Mouse (Mus musculus) MEL (cell line): Measurements from ENCODE around the gene Churc1.

ENCODE experiments used
- CTCF ChIP-seq, 3 experiments: IDR thresholded peaks in 2 of 3; conservative IDR thresholded peaks in 1 of 3; 2 replicates each; pipeline ENCODE4 v1.5.1; 2011 to 2012; ENCODE audit warnings: low read length in 3 of 3, low read depth in 2 of 3, mild to moderate bottlenecking in 2 of 3, improper control_type of control experiment in 1 of 3, inconsistent platforms in 1 of 3, mixed read lengths in 1 of 3, moderate library complexity in 1 of 3; ENCODE audit not compliant: control insufficient read depth in 1 of 3, insufficient read depth in 1 of 3, poor library complexity in 1 of 3, severe bottlenecking in 1 of 3
- ELF1 ChIP-seq: IDR thresholded peaks from 2 replicates; pipeline ENCODE4 v1.6.1; 2014; ENCODE audit warnings: low read depth, mild to moderate bottlenecking, inconsistent platforms, low read length, improper control_type of control experiment, moderate library complexity
- EP300 ChIP-seq, 2 experiments: IDR thresholded peaks; 2 replicates each; pipeline ENCODE4 v1.6.1; 2011; ENCODE audit warnings: improper control_type of control experiment in 2 of 2, low read length in 2 of 2, low read depth in 1 of 2, mild to moderate bottlenecking in 1 of 2
- ETS1 ChIP-seq: IDR thresholded peaks from 2 replicates; pipeline ENCODE4 v1.6.1; 2012; ENCODE audit warnings: low read depth, mild to moderate bottlenecking, inconsistent platforms, low read length, improper control_type of control experiment, moderate library complexity
- GATA1 ChIP-seq: IDR thresholded peaks from 2 replicates; pipeline ENCODE4 v1.6.1; 2011; ENCODE audit warnings: low read depth, low read length, improper control_type of control experiment
- JUND ChIP-seq: IDR thresholded peaks from 2 replicates; pipeline ENCODE4 v1.6.1; 2011; ENCODE audit warnings: low read depth, mild to moderate bottlenecking, improper control_type of control experiment, low read length
- MAFK ChIP-seq: IDR thresholded peaks from 2 replicates; pipeline ENCODE4 v1.6.1; 2011; ENCODE audit warnings: low read depth, mild to moderate bottlenecking, low read length, improper control_type of control experiment, borderline replicate concordance
- POLR2A ChIP-seq, 2 experiments: IDR thresholded peaks; 2 replicates each; pipeline ENCODE4 v1.6.1; 2011 to 2012; ENCODE audit warnings: low read length in 2 of 2, mild to moderate bottlenecking in 2 of 2, control low read depth in 1 of 2, improper control_type of control experiment in 1 of 2, low read depth in 1 of 2, moderate library complexity in 1 of 2; ENCODE audit not compliant: control insufficient read depth in 1 of 2, insufficient read depth in 1 of 2, poor library complexity in 1 of 2
- POLR2AphosphoS5 ChIP-seq: IDR thresholded peaks from 2 replicates; pipeline ENCODE4 v1.6.1; 2012; ENCODE audit warnings: low read depth, borderline replicate concordance, mild to moderate bottlenecking, inconsistent platforms, low read length, moderate library complexity, mixed read lengths
- TAL1 ChIP-seq: IDR thresholded peaks from 2 replicates; pipeline ENCODE4 v1.6.1; 2012; ENCODE audit warnings: mild to moderate bottlenecking, inconsistent platforms, low read length, moderate library complexity, mixed read lengths
- TCF12 ChIP-seq: IDR thresholded peaks from 2 replicates; pipeline ENCODE4 v1.6.1; 2014; ENCODE audit warnings: low read depth, mild to moderate bottlenecking, inconsistent platforms, low read length, improper control_type of control experiment, moderate library complexity
- UBTF ChIP-seq: IDR thresholded peaks from 2 replicates; pipeline ENCODE4 v1.6.1; 2012; ENCODE audit warnings: low read depth, mild to moderate bottlenecking, inconsistent platforms, low read length, improper control_type of control experiment, moderate library complexity, borderline replicate concordance; ENCODE audit not compliant: insufficient read depth
- ZC3H11A ChIP-seq: IDR thresholded peaks from 2 replicates; pipeline ENCODE4 v1.6.1; 2012; ENCODE audit warnings: low read depth, mild to moderate bottlenecking, inconsistent platforms, low read length, improper control_type of control experiment

DNA sequence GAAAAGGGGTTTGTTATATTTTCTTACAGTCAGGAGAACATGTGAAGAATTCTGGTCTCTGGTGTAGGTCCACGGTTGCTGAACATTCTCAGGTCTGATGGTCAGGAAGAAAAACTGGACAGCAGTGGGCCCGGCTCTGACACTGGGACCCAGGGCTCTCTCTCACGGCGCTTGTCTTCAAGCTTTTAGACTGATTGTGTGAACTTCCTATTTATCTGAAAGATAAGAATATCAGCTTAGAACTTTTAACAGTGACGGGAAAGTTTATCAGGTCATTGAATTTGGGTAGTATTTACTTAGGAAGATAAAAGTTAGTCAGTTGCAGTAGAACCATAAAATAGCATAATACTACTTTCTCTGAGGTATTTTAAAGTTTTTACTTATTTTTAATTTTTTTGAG lies 11.6 kb downstream of the Churc1 start:
- TF ChIP-seq TCF12, result peak; percentile 65
- TF ChIP-seq POLR2A (IDR thresholded peaks at IDR 0.05; ENCODE audit: control insufficient read depth in 1 of 2, insufficient read depth in 1 of 2, low read depth in 1 of 2, low read length in 2 of 2, poor library complexity in 1 of 2), result no peak
- TF ChIP-seq GATA1, result peak; percentile 80
- TF ChIP-seq CTCF (IDR thresholded peaks at IDR 0.05 in 2 of 3, conservative IDR thresholded peaks at IDR 0.05 in 1 of 3; ENCODE audit: control insufficient read depth in 1 of 3, insufficient read depth in 1 of 3, low read depth in 2 of 3, low read length in 3 of 3, poor library complexity in 1 of 3, severe bottlenecking in 1 of 3), result no peak
- TF ChIP-seq EP300 (IDR thresholded peaks at IDR 0.05; ENCODE audit: low read depth in 1 of 2, low read length in 2 of 2), result peak; percentile 44 to 68; a peak in 2 of 4 replicates
- TF ChIP-seq MAFK, result no peak
- TF ChIP-seq ETS1, result 0 out of 2 replicates have a peak, but pooled peaks have one; percentile 50
- TF ChIP-seq ELF1, result no peak
- no peak for TF ChIP-seq POLR2AphosphoS5
- TF ChIP-seq UBTF, result no peak
- no peak for TF ChIP-seq TAL1
- no peak for TF ChIP-seq ZC3H11A
- TF ChIP-seq JUND, result no peak
